Mouse (Mus musculus) T-helper 2 cell (primary cell): ENCODE data around the gene Dgat2l6.

Source experiments
- in situ Hi-C: fragments of 300-600 bp; cut with MboI, MseI; formaldehyde crosslinking; loops from one replicate; pipeline ENCODE4 v1.15.1; 2025; ENCODE audit warnings: high pct_unique_total_duplicates

Dgat2l6 gene

DNA sequence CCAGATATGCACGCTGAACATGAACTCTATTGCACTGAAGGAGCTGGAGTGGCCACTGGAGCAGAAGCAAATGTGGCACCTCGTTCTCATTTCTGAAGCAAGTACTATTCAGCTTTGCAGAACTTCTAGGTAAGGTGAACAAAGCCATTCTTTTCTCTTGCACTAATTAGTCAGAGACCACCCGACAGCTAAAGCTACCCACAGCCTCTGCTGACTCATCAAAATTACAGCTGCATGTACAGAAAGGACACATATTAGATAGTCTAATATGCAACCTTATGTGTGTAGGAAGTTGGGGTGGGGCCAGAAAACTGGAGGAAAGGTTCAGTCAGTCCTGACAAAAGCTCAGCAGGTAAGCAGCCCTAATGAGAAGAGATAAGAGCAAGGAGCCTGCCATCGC, at the start of gene Dgat2l6:
Dgat2l6 (plus strand) TSS at position 368 of the 400 bp plus-strand sequence.
- in situ Hi-C loops: no loop called here

DNA sequence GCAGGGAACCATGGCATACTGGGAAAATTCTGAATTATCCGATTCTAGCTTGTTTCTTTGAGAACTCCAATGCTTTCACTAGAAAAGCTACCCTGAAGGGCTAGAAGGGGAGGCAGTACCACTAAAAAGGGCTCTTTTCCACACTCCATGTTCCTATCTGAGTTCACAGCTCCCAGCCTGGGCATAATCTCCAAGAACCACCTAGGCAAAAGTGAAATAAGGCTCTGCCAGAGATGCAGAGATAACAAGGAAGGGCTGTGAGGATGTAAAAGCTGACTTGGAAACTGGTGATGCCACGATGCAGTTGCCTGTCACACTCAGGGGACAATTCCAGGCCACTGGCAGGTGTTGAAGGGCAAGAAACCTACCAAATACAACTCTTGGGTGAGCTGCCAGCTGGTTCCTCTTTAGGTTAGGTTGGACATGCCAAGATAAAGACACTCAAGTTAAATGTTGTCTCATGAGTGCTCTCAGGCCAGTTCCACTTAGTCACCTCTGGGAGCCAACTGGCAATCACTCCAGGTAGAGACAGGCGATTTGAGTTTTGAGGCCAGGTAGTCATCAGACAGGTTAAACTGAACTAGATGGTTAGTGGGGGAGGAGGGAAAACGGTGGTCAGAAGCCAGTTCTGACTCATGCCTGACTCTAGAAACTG, 48.9 kb upstream of the Dgat2l6 start:
- in situ Hi-C loops: no loop called here

DNA sequence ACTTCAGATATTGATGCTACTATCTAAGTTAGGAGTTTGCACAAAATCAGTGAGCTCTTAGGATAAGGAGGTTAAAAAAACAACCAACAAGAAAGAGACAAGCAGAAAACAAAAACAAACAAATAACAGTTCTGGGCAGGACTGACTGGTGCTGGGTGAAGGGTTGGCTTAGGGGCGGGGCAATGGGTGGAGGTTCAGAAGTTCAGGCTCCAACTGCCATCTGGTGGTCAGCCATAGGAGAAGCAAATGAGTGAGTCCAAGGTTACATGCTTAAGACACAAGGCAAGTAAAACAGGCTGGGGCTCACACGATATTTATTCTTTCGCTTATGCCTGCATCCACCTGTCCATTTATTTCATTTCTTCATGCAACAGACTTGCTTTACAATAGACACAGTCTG, 44.3 kb upstream of the Dgat2l6 start:
- in situ Hi-C loops: loop anchor here (5.0 kb wide), 1 partner anchor 83 kb away; no protein-coding TSS in a partner anchor

DNA sequence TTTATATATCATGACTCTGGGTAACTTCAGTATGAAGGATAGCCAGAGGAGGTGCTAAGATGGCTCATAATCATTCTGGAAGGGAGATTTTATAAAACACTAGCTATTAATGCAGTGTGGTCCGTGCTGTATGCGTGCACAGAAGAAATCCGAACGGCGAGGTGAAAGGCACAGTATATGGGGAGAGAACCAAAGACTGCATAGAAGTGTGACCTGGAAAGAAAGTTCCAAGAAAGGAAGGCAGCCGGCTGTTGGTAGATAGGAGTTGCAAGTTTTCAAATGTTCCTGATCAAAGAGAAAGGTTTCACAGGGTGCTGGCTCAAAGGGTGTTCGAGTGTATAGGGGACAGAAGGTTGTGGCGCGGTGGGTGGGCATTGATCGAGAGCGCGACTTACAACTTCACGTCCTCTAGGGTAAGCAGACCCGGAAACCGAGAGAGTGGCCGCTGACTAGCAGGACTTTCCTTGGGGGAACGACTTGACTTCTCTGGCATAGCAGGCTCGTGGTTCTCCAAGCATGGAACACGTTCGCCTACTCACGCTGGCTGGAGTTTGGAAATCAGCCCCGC, 31.1 kb upstream of the Dgat2l6 start:
- in situ Hi-C loops: no loop called here

DNA sequence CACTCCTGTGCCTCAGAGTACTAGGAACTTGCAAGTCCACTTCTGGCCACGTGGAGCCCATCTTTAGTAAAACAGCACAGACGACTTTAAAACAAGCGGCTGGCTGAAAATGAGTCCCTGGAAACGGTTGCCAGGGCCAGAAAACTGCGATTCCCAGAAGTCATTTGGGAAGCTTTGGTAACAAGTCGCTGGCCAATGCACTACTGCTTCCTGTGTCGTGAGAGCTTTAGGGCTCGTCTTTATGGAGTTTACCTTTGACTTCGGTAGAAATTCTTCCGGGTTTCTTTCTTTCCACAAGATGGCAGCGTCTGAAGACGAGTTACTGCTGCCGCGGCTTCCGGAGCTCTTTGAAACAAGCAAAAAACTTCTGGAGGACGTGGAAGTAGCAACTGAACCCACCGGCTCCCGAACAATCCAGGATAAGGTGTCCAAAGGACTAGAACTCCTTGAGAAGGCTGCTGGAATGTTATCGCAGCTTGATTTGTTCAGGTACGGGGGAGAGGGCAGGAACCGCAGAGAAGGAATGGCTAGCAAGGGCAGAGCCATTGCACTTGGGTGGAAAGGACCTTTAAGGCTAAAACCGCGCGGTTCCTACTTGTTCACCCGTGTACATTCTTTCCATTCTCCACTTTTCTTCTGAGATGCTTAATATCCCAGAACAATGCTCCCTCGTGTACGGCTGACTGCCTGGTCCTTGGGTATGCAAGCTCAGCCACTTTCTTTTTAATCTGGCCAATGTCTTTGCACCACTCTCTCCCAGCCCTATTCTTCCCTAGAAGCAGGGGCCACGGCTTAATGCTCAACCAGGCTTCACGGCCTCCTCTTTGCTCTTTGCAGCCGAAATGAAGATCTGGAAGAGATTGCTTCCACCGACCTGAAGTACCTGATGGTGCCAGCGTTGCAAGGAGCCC, 30.3 kb upstream of the Dgat2l6 start, which contains the start of gene Igbp1:
Igbp1 (plus strand) TSS at position 224 of the 911 bp plus-strand sequence.
- in situ Hi-C loops: no loop called here

GRCm38 (mm10) chrX:100504175-100504851, 20.3 kb upstream of the Dgat2l6 start:
- in situ Hi-C loops: no loop called here

DNA sequence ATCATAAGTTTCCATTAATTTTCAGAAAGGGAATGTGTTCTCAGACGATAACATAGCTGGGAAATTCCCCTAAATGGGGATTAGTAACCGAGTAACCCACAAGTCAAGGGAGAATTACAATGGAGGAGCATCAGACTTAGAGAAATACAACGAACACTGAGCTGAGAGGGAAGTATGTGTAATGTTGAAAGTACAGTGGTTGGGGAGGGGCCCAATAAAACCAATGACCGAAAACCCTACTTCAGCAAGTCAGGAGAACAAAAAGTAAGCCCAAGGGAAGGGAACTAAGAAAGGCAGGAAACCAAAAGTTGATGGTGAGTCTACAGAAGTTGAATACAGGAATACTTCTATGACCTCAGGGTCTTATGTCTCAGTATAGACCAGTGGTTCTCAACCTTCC, 16.5 kb upstream of the Dgat2l6 start:
- in situ Hi-C loops: no loop called here

DNA sequence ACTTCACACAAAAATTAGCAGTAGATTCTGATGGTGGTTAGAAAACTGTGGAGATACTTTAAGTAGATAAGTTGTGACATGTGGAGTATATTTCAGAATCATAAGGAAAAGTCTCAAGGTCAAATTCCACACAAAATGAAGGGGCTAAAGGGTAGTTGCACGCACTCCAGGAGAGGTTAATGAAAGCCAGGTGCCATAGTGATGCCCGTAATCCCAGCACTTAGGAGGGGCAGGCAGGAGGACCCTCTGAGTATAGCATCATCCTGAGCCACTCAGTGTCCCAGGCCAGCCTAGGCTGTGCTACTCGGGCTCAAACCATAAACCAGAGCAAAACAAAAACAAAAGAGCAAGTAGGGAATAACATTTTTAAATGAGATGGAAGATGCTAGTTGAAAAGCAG, 14.7 kb upstream of the Dgat2l6 start:
- in situ Hi-C loops: no loop called here

GRCm38 (mm10) chrX:100516683-100517082, 8.0 kb upstream of the Dgat2l6 start:
- in situ Hi-C loops: no loop called here

DNA sequence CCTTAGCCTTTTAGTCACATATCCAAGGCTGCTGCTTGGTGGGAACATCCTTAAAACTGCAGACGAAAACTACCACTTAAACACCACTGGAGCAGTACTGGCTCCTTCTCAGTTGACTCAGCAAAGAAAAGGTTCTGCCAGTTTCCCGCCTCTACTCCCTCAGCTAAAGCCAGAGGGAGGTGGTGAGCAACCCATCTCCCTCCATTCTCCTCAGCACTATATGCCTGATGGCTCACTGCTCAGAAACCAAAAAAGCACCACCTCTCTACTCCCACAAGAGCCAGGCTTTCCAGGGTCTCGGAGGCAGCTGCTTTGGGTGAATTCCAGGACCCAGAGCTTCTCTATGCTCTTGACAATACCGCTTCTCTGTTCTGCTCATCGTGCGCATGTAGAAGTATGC, 7.0 kb upstream of the Dgat2l6 start:
- in situ Hi-C loops: no loop called here

DNA sequence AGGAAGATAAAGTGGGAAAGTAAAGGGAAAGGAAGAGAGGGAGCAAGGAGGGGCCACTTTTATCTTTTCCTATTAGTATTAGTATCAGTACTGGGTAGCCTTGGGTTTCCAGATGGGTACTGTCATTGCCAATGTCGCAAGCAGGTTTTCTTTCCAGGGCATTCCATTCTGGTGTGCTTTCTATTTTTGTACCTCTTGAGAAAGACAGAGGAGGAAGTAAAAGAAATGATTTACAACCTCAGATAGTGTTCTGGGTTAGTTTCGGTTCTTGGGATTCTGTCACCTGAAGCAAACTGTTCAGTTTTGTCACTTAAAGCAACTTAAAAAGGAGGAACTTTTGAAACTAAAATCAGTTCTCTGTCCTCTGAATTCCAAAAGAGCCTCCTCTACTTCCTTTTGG, 6.1 kb upstream of the Dgat2l6 start:
- in situ Hi-C loops: no loop called here

- in situ Hi-C loops: no loop called here
Measured at GRCm38 (mm10) chrX:100556026-100556425, 31.4 kb downstream of the Dgat2l6 start.

GRCm38 (mm10) chrX:100565696-100566095, 41.1 kb downstream of the Dgat2l6 start:
- in situ Hi-C loops: no loop called here

DNA sequence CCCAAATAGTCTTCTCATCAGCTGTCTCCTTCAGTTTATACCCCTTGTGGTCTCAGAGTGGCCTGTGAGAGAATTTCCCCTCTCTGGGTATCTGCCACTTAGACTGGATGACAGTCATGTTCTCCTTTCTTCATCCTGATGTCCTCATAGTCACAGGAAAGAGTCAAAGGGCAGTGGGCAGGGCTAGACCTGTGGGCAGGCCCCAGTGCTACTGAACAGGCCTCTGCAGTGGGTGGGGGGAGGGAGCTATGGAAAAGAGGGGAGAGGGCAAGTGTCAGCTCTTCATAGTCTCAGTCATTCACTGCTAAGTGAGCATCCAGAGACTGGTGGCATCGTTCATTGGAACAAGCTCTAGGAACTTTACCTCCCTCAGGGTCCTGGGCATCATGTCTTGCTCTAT, 47.3 kb downstream of the Dgat2l6 start, which contains the start of gene Awat1:
Awat1 (plus strand) TSS at position 301 of the 400 bp plus-strand sequence.
- in situ Hi-C loops: no loop called here

GRCm38 (mm10) chrX:100594791-100595190, 70.2 kb downstream of the Dgat2l6 start, which contains the start of gene P2ry4:
Gene P2ry4 (minus strand): TSS chrX:100594869.
- in situ Hi-C loops: no loop called here
